Mouse (Mus musculus): ENCODE data around the gene Ifnk. TPM values are rescaled to one million over a fixed set of nuclear protein-coding genes. Genes with fewer than 3 reads are reported as not detected.

Gene Ifnk
- total and polyA plus RNA-seq, 3 experiments: not detected

DNA sequence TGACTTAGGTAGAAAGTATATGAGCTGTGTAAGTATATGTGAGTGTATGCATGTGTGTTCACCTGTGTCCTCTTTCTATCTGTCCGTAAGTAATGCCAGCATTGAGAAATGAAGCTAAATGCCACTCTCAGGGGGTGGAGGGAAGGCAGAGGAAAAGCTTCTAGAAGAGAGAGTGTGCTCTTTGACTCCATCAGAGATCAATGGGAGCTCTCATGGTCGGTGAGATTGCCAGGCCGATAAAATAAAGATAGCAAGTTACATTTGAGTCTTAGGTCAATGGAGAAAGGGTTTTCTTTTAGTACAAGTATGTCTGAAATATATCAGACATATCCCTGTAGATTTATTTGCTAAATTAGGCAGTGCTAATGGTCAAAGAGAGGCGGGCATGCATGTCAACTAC, 3.5 kb upstream of the Ifnk start:
- no peak for DNase-seq (ENCODE audit: low read depth, low spot score)
- H3K4me1 ChIP-seq (ENCODE audit: control insufficient read depth in 1 of 2, insufficient read depth in 2 of 2, low read length in 2 of 2): no peaks in the 10 kb centered on the region
- H3K27ac ChIP-seq (ENCODE audit: control insufficient read depth, low read depth, low read length): no peak overlapping the region
- TF ChIP-seq ELF1 (IDR thresholded peaks at IDR 0.05; ENCODE audit: low read depth, low read length): no peak
- TF ChIP-seq JUND (IDR thresholded peaks at IDR 0.05; ENCODE audit: low read depth, low read length): no peak
- TF ChIP-seq MYB (IDR thresholded peaks at IDR 0.05; ENCODE audit: low read depth, low read length): no peak
- no peak for TF ChIP-seq ETS1 (IDR thresholded peaks at IDR 0.05; ENCODE audit: low read depth, low read length)
- TF ChIP-seq CHD1 (IDR thresholded peaks at IDR 0.05; ENCODE audit: low read depth, low read length): no peak
- no peak for TF ChIP-seq EP300 (IDR thresholded peaks at IDR 0.05; ENCODE audit: low read depth in 1 of 2, low read length in 2 of 2)
- no peak for TF ChIP-seq UBTF (IDR thresholded peaks at IDR 0.05; ENCODE audit: borderline replicate concordance, insufficient read depth, low read depth, low read length)
- no peak for TF ChIP-seq GABPA (IDR thresholded peaks at IDR 0.05; ENCODE audit: low read depth, low read length)
- TF ChIP-seq USF2 (IDR thresholded peaks at IDR 0.05; ENCODE audit: borderline replicate concordance in 1 of 2, insufficient read depth in 1 of 2, low read depth in 1 of 2, low read length in 2 of 2): no peak
- no peak for TF ChIP-seq NRF1 (IDR thresholded peaks at IDR 0.05; ENCODE audit: insufficient read depth, low read depth, low read length, poor library complexity, severe bottlenecking)
- TF ChIP-seq E2F4 (IDR thresholded peaks at IDR 0.05; ENCODE audit: borderline replicate concordance, low read depth, low read length): no peak
- no peak for TF ChIP-seq CHD2 (IDR thresholded peaks at IDR 0.05; ENCODE audit: low read length)
- no peaks in the 10 kb centered on the region for H3K27me3 ChIP-seq (ENCODE audit: control insufficient read depth in 1 of 2, insufficient read depth in 2 of 2, low read length in 2 of 2)
- H3K9me3 ChIP-seq (replicated peaks; ENCODE audit: insufficient read depth, low read length): no peaks in the 10 kb centered on the region
- H3K4me3 ChIP-seq (ENCODE audit: control insufficient read depth in 1 of 2, insufficient read depth in 1 of 2, low read depth in 2 of 2, low read length in 2 of 2): no peak overlapping the region
- H3K36me3 ChIP-seq (ENCODE audit: control insufficient read depth in 1 of 2, insufficient read depth in 2 of 2, low read length in 2 of 2): peaks cover 0 to 3% of the 10 kb centered on the region in 2 experiments; a peak in 1 of 4 replicates
- H3K79me2 ChIP-seq (ENCODE audit: control insufficient read depth, insufficient read depth, low read length, poor library complexity): no peaks in the 10 kb centered on the region; the same call in 1 of the 2 replicates
- H3K9ac ChIP-seq (ENCODE audit: control insufficient read depth, low read depth, low read length, poor library complexity, severe bottlenecking): no peak overlapping the region

DNA sequence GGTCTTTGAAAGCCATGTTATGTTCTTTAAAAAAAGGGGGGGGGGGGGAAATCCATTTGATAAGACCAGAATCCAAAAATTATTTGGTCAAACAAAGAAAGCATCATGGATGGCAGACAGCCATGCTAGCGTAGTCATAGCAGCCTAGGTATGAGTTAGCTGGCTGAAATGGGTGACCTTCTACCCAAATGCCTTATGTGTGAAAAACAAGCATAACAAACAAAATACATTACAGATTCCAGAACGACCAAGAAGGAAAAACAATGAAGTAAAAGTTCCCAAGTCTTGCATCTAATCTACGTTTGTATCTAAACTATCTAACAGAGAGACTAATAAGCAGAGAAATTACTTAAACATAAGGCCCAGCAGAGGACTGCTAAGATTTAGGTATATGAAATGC, 1.1 kb upstream of the Ifnk start:
- Histone ChIP-seq H3K4me1 (ENCODE audit: control insufficient read depth in 1 of 2, insufficient read depth in 2 of 2, low read length in 2 of 2) (peaks cover 0 to 2% of the 10 kb centered on the region in 2 experiments; a peak in 1 of 4 replicates), H3K79me2 (ENCODE audit: control insufficient read depth, insufficient read depth, low read length, poor library complexity) (no peaks in the 10 kb centered on the region; the same call in 1 of the 2 replicates), H3K36me3 (ENCODE audit: control insufficient read depth in 1 of 2, insufficient read depth in 2 of 2, low read length in 2 of 2) (peaks cover 0 to 3% of the 10 kb centered on the region in 2 experiments; a peak in 1 of 4 replicates), H3K27me3 (ENCODE audit: control insufficient read depth in 1 of 2, insufficient read depth in 2 of 2, low read length in 2 of 2) (no peaks in the 10 kb centered on the region), H3K27ac (ENCODE audit: control insufficient read depth, low read depth, low read length) (no peak overlapping the region), H3K4me3 (ENCODE audit: control insufficient read depth in 1 of 2, insufficient read depth in 1 of 2, low read depth in 2 of 2, low read length in 2 of 2) (no peak overlapping the region), H3K9me3 (replicated peaks; ENCODE audit: insufficient read depth, low read length) (no peaks in the 10 kb centered on the region), H3K9ac (ENCODE audit: control insufficient read depth, low read depth, low read length, poor library complexity, severe bottlenecking) (no peak overlapping the region)
- DNase-seq (ENCODE audit: low read depth, low spot score): no peak
- TF ChIP-seq MAX (IDR thresholded peaks at IDR 0.05; ENCODE audit: low read length) (no peak), MEF2A (IDR thresholded peaks at IDR 0.05; ENCODE audit: extremely low read depth, insufficient replicate concordance, low read depth, low read length, poor library complexity, severe bottlenecking) (no peak), ZC3H11A (IDR thresholded peaks at IDR 0.05; ENCODE audit: low read depth, low read length) (no peak), ELF1 (IDR thresholded peaks at IDR 0.05; ENCODE audit: low read depth, low read length) (no peak), POLR2A (IDR thresholded peaks at IDR 0.05; ENCODE audit: control insufficient read depth in 1 of 2, insufficient read depth in 1 of 2, low read depth in 1 of 2, low read length in 2 of 2, poor library complexity in 1 of 2) (no peak), NRF1 (IDR thresholded peaks at IDR 0.05; ENCODE audit: insufficient read depth, low read depth, low read length, poor library complexity, severe bottlenecking) (no peak)
